Mouse (Mus musculus): ENCODE results near the gene Mbnl1. TPM values are rescaled to one million over a fixed set of nuclear protein-coding genes. Genes with fewer than 3 reads are reported as not detected.

The Mbnl1 gene
- polyA plus RNA-seq, 1 experiment from 2014 or later = 48.4 TPM

- Histone ChIP-seq H3K27me3 (replicated peaks) (no peaks in the 10 kb centered on the region), H3K36me3 (replicated peaks) (no peaks in the 10 kb centered on the region), H3K4me1 (no peaks in the 10 kb centered on the region), H3K4me2 (no peak overlapping the region), H3K9me3 (no peaks in the 10 kb centered on the region), H3K4me3 (no peak overlapping the region), H3K9ac (no peak overlapping the region), H3K27ac (no peak overlapping the region)
- 85% methylated on average over 5 of the region's 5 CpGs for WGBS
- no peak for ATAC-seq (replicated peaks)
Observed at GRCm38 (mm10) chr3:60639135-60639534, 166.5 kb downstream of the Mbnl1 start.

GRCm38 (mm10) chr3:60642227-60642626, 169.6 kb downstream of the Mbnl1 start:
- no peak for ATAC-seq (replicated peaks)

GRCm38 (mm10) chr3:60645531-60645930, 172.9 kb downstream of the Mbnl1 start:
- Histone ChIP-seq H3K4me1 (no peaks in the 10 kb centered on the region), H3K36me3 (replicated peaks) (no peaks in the 10 kb centered on the region), H3K9ac (no peak overlapping the region), H3K4me3 (no peak overlapping the region), H3K27me3 (replicated peaks) (no peaks in the 10 kb centered on the region), H3K27ac (no peak overlapping the region), H3K9me3 (no peaks in the 10 kb centered on the region), H3K4me2 (no peak overlapping the region)
- ATAC-seq (replicated peaks) = no peak
- 89% methylated on average over 1 of the region's 1 CpGs for WGBS

More at GRCm38 (mm10) chr3:60642227-60642626, 169.6 kb downstream of the Mbnl1 start:
- 85% methylated on average over 3 of the region's 3 CpGs for WGBS
- H3K9ac ChIP-seq = no peak overlapping the region
- H3K4me3 ChIP-seq = no peak overlapping the region
- H3K4me2 ChIP-seq = no peak overlapping the region
- H3K9me3 ChIP-seq = no peaks in the 10 kb centered on the region
- no peaks in the 10 kb centered on the region for H3K36me3 ChIP-seq (replicated peaks)
- no peaks in the 10 kb centered on the region for H3K4me1 ChIP-seq
- no peaks in the 10 kb centered on the region for H3K27me3 ChIP-seq (replicated peaks)
- H3K27ac ChIP-seq = no peak overlapping the region

- no peak for ATAC-seq (replicated peaks)
- Histone ChIP-seq H3K27me3 (replicated peaks) (no peaks in the 10 kb centered on the region), H3K9me3 (no peaks in the 10 kb centered on the region), H3K9ac (no peak overlapping the region), H3K27ac (no peak overlapping the region), H3K36me3 (replicated peaks) (no peaks in the 10 kb centered on the region), H3K4me3 (no peak overlapping the region), H3K4me2 (no peak overlapping the region), H3K4me1 (no peaks in the 10 kb centered on the region)
- WGBS = 94% methylated on average over 1 of the region's 1 CpGs
Observed at GRCm38 (mm10) chr3:60648293-60648692, 175.7 kb downstream of the Mbnl1 start.

- Histone ChIP-seq H3K9ac (no peak overlapping the region), H3K27me3 (replicated peaks) (no peaks in the 10 kb centered on the region), H3K9me3 (no peaks in the 10 kb centered on the region), H3K4me3 (no peak overlapping the region), H3K27ac (no peak overlapping the region), H3K36me3 (replicated peaks) (no peaks in the 10 kb centered on the region), H3K4me2 (no peak overlapping the region), H3K4me1 (no peaks in the 10 kb centered on the region)
- WGBS = 98% methylated on average over 2 of the region's 2 CpGs
- ATAC-seq (replicated peaks) = no peak
Observed at GRCm38 (mm10) chr3:60660762-60661161, 188.1 kb downstream of the Mbnl1 start.
